Mouse (Mus musculus) kidney, embryonic 14.5 days (tissue): ENCODE data around the gene Susd6. TPM values are rescaled to one million over a fixed set of nuclear protein-coding genes. Genes with fewer than 3 reads are reported as not detected.

ENCODE experiments used
- ATAC-seq: fragments of 200-750 bp; cut with Nextera tagmentation; 2 replicates; pipeline ENCODE4 v1.8.0; 2017; ENCODE audit warnings: moderate number of reproducible peaks, mild to moderate bottlenecking, moderate TSS enrichment, moderate library complexity; ENCODE audit not compliant: low FRiP score, low TSS enrichment
- H3K27ac ChIP-seq: fragments of 300-500 bp; sonication (generic); 2 replicates; pipeline ENCODE4 v1.5.1; 2014; ENCODE audit warnings: low read depth, mild to moderate bottlenecking, low read length, moderate library complexity, mixed read lengths
- H3K27me3 ChIP-seq: fragments of 300-500 bp; sonication (generic); 2 replicates; pipeline ENCODE4 v1.6.1; 2014; ENCODE audit warnings: mild to moderate bottlenecking, low read length; ENCODE audit not compliant: control insufficient read depth, insufficient read depth
- H3K36me3 ChIP-seq: fragments of 300-500 bp; sonication (generic); 2 replicates; pipeline ENCODE4 v1.6.1; 2014; ENCODE audit warnings: low read length, mixed read lengths; ENCODE audit not compliant: control insufficient read depth, insufficient read depth
- H3K4me1 ChIP-seq: fragments of 300-500 bp; sonication (generic); 2 replicates; pipeline ENCODE4 v1.6.1; 2014; ENCODE audit warnings: low read length, mixed read lengths; ENCODE audit not compliant: control insufficient read depth, insufficient read depth
- H3K4me2 ChIP-seq: fragments of 300-500 bp; sonication (generic); replicated peaks from 2 replicates; pipeline ENCODE4 v1.6.1; 2014; ENCODE audit warnings: low read depth, mild to moderate bottlenecking, low read length
- H3K4me3 ChIP-seq: fragments of 300-500 bp; sonication (generic); 2 replicates; pipeline ENCODE4 v1.5.1; 2014; ENCODE audit warnings: mild to moderate bottlenecking, low read length
- H3K9ac ChIP-seq: fragments of 300-500 bp; sonication (generic); 2 replicates; pipeline ENCODE4 v1.6.1; 2014; ENCODE audit warnings: low read depth, mild to moderate bottlenecking, low read length, moderate library complexity
- H3K9me3 ChIP-seq: fragments of 300-500 bp; sonication (generic); 2 replicates; pipeline ENCODE4 v1.6.1; 2016; ENCODE audit warnings: low read length; ENCODE audit not compliant: control insufficient read depth
- WGBS: fragments of 180-500 bp; shearing (Covaris S2); extraction: QIAGEN DNeasy Blood & Tissue Kit; methylation state at CpG from one replicate; pipeline ENCODE4 v1.1.7; 2014; 5-methylcytosine and 5-hydroxymethylcytosine counted together
- polyA plus RNA-seq: library from polyadenylated mRNA; unstranded; fragments of >200 nt; fragmentation: Nextera tagmentation; extraction: Ambion mirVana; gene quantifications from 2 replicates; pipeline ENCODE4 v1.2.1, GENCODE M21; 2014

Gene Susd6
- polyA plus RNA-seq, 1 experiment from 2014 or later: 15.6 TPM

- WGBS: under 1% methylated on average over 65 of the region's 80 CpGs
- Histone ChIP-seq H3K4me1 (peaks cover 12% of the 10 kb centered on the region; the same call in 1 of the 2 replicates), H3K36me3 (no peaks in the 10 kb centered on the region), H3K9ac (peak overlapping the region; percentile 89), H3K27ac (peak overlapping the region; percentile 83), H3K9me3 (no peaks in the 10 kb centered on the region), H3K4me3 (peak overlapping the region; percentile 92), H3K4me2 (peak overlapping the region; percentile 72), H3K27me3 (no peaks in the 10 kb centered on the region)
- peak; percentile 77 for ATAC-seq
Observed at GRCm38 (mm10) chr12:80790700-80791570, 625 bp downstream of the Susd6 start.

- Histone ChIP-seq H3K9me3 (no peaks in the 10 kb centered on the region), H3K9ac (peak overlapping the region; percentile 89; the same call in 1 of the 2 replicates), H3K27ac (peak overlapping the region; percentile 83; the same call in 1 of the 2 replicates), H3K4me2 (peak overlapping the region; percentile 72), H3K36me3 (no peaks in the 10 kb centered on the region), H3K4me1 (peaks cover 12% of the 10 kb centered on the region; the same call in 1 of the 2 replicates), H3K4me3 (peak overlapping the region; percentile 92), H3K27me3 (no peaks in the 10 kb centered on the region)
- ATAC-seq: no peak
- WGBS: 44% methylated on average over 6 of the region's 6 CpGs
Observed at GRCm38 (mm10) chr12:80791571-80792444, 1.5 kb downstream of the Susd6 start.

- Histone ChIP-seq H3K4me2 (no peak overlapping the region), H3K4me3 (no peak overlapping the region), H3K36me3 (no peaks in the 10 kb centered on the region), H3K9me3 (no peaks in the 10 kb centered on the region), H3K27ac (no peak overlapping the region), H3K27me3 (no peaks in the 10 kb centered on the region), H3K4me1 (peaks cover 12% of the 10 kb centered on the region; the same call in 1 of the 2 replicates), H3K9ac (no peak overlapping the region)
- WGBS: 67% methylated on average over 5 of the region's 5 CpGs
- no peak for ATAC-seq
Observed at GRCm38 (mm10) chr12:80792867-80793266, 2.6 kb downstream of the Susd6 start.

GRCm38 (mm10) chr12:80793535-80793934 is 3.2 kb downstream of the Susd6 start:
- 79% methylated on average over 1 of the region's 1 CpGs for WGBS
- no peaks in the 10 kb centered on the region for H3K36me3 ChIP-seq
- no peak overlapping the region for H3K4me2 ChIP-seq
- peaks cover 12% of the 10 kb centered on the region; the same call in 1 of the 2 replicates for H3K4me1 ChIP-seq
- H3K9me3 ChIP-seq: no peaks in the 10 kb centered on the region
- ATAC-seq: no peak
- H3K9ac ChIP-seq: no peak overlapping the region
- H3K27me3 ChIP-seq: no peaks in the 10 kb centered on the region
- no peak overlapping the region for H3K27ac ChIP-seq
- H3K4me3 ChIP-seq: no peak overlapping the region

GRCm38 (mm10) chr12:80794522-80794921 is 4.2 kb downstream of the Susd6 start:
- H3K36me3 ChIP-seq: no peaks in the 10 kb centered on the region
- H3K9ac ChIP-seq: no peak overlapping the region
- WGBS: 91% methylated on average over 4 of the region's 4 CpGs
- no peaks in the 10 kb centered on the region for H3K27me3 ChIP-seq
- peaks cover 11% of the 10 kb centered on the region; the same call in 1 of the 2 replicates for H3K4me1 ChIP-seq
- no peaks in the 10 kb centered on the region for H3K9me3 ChIP-seq
- H3K4me2 ChIP-seq: no peak overlapping the region
- ATAC-seq: no peak
- H3K4me3 ChIP-seq: no peak overlapping the region
- no peak overlapping the region for H3K27ac ChIP-seq

GRCm38 (mm10) chr12:80794935-80795785 is 4.8 kb downstream of the Susd6 start:
- WGBS: 61% methylated on average over 2 of the region's 2 CpGs
- H3K4me2 ChIP-seq: no peak overlapping the region
- H3K27me3 ChIP-seq: no peaks in the 10 kb centered on the region
- peaks cover 7% of the 10 kb centered on the region; the same call in 1 of the 2 replicates for H3K4me1 ChIP-seq
- no peak for ATAC-seq
- H3K9ac ChIP-seq: no peak overlapping the region
- H3K9me3 ChIP-seq: no peaks in the 10 kb centered on the region
- no peaks in the 10 kb centered on the region for H3K36me3 ChIP-seq
- H3K27ac ChIP-seq: no peak overlapping the region
- H3K4me3 ChIP-seq: no peak overlapping the region

- no peak overlapping the region for H3K4me3 ChIP-seq
- no peak overlapping the region for H3K4me2 ChIP-seq
- H3K9me3 ChIP-seq: no peaks in the 10 kb centered on the region
- no peaks in the 10 kb centered on the region for H3K27me3 ChIP-seq
- no peak overlapping the region for H3K27ac ChIP-seq
- no peak for ATAC-seq
- H3K36me3 ChIP-seq: no peaks in the 10 kb centered on the region
- H3K9ac ChIP-seq: no peak overlapping the region
- H3K4me1 ChIP-seq: peaks cover 7% of the 10 kb centered on the region; the same call in 1 of the 2 replicates
Observed at GRCm38 (mm10) chr12:80798271-80798670, 8.0 kb downstream of the Susd6 start.

- ATAC-seq: no peak
- 95% methylated on average over 3 of the region's 3 CpGs for WGBS
- no peak overlapping the region for H3K9ac ChIP-seq
- peaks cover 9% of the 10 kb centered on the region; the same call in 1 of the 2 replicates for H3K4me1 ChIP-seq
- no peaks in the 10 kb centered on the region for H3K27me3 ChIP-seq
- no peaks in the 10 kb centered on the region for H3K36me3 ChIP-seq
- no peak overlapping the region for H3K4me2 ChIP-seq
- no peak overlapping the region for H3K27ac ChIP-seq
- H3K9me3 ChIP-seq: no peaks in the 10 kb centered on the region
- no peak overlapping the region for H3K4me3 ChIP-seq
Observed at GRCm38 (mm10) chr12:80800156-80800555, 9.8 kb downstream of the Susd6 start.
